Mouse (Mus musculus) adipocyte (in vitro differentiated cells): ENCODE measurements around the gene Atl3.

Experiments
- DNase-seq: peaks from one replicate; pipeline ENCODE4 v3.0.0-alpha.2; 2016; ENCODE audit warnings: low spot score

Gene Atl3

DNA sequence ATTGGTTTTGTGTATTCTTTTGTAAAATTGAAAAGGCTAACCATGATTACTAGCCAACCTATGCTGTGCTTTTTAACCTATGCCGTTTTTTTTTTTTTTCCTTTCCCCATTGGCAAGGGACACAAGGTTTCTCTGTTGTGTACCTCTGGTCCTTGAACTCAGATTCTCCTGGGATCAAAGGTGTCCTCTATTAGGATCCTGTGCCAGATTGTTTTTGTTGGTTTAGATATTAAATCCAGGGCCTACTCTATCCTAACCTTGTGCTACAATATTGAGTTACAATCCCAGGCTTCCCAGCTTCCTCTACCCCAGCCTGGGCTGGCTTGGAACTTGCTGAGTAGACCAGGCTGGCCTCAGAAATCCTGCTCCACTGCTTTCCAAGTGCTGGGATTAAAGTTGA lies 6.9 kb downstream of the Atl3 start:
- no peak for DNase-seq

DNA sequence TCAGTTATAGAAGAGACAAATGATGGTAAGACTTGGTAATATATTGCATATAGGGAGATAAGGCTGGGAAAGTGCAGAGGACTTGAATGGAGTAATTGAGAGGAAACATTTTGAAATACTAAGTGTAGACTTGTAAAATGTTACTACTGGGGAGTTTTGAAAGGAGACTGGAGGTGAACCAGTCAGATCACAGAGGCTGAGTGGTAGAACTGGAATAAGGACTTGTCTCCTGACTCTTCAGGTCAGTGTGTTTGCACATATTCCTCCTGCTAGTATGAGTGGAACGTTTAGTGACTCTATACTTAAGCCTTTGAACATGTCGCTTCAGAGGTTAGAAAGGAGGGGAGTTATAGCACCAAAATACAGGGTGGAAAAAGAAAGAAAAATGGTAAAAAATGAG lies 8.6 kb downstream of the Atl3 start:
- no peak for DNase-seq

DNA sequence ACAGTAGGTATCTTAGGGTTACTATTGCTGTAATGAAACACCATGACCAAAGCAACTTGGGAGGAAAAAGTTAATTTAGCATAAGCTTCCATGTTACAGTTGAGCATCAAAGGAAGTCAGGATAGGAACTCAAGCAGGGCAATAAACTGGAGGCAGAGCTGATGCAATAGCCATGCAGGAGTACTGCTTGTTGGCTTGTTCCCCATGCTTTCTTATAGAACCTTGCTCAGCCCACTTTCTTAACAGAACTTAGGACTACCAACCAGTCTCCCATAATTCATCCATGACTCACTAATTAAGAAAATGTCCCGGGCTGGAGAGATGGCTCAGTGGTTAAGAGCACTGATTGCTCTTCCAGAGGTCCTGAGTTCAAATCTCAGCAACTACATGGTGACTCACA lies 12.5 kb downstream of the Atl3 start:
- DNase-seq: no peak

DNA sequence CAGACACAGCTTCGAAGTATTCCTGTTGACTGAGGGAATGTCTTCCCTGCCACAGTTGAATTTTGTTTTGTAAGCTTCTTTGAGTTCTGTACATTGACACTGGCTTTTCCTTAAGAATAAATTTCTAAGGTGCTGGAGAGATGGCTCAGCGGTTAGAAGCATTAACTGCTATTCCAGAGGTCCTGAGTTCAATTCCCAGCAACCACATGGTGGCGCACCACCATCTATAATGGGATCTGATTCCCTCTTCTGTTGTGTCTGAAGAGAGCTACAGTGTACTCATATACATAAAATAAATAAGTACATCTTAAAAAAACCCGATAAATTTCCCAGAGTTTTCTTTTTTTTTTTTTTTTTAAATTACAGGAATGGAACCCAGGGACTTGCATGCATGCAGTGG lies 14.2 kb downstream of the Atl3 start:
- DNase-seq: no peak

DNA sequence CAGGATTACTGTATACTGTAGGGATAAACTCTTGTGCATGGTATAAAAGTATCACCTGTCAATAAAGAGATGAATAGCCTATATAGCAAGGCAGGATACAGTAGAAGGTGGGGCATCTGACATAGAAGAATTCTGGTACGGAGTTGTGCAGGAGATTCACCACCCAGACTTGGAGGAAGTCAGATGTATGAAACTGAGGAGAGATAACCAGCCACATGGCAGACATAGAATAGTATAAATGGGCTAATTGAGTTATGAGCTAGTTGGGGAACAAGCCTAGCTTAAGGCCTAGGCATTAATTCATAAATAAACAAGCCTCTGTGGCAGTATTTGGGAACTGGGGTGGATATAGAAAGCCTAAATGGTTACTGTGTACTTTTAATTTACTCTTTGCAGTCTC lies 22.6 kb downstream of the Atl3 start:
- DNase-seq: no peak

DNA sequence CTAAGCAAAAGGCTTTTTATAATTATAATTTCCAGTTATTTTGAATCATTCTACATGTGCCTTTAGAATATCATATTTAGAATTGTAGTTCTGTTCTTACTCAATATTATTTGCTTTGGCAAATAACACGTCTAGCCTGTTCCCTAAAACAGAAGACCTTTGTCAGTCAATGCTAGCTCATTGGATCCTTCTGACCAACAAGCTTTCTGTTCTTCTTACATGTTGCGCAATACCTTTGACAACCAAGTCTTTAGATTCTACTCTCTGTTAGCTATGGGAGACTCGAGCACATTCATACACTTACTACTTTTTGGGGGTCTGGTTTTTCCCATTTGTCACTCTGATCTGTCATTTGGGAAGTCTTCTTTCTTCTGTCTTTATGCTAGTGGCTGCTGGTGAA lies 27.8 kb downstream of the Atl3 start:
- no peak for DNase-seq

DNA sequence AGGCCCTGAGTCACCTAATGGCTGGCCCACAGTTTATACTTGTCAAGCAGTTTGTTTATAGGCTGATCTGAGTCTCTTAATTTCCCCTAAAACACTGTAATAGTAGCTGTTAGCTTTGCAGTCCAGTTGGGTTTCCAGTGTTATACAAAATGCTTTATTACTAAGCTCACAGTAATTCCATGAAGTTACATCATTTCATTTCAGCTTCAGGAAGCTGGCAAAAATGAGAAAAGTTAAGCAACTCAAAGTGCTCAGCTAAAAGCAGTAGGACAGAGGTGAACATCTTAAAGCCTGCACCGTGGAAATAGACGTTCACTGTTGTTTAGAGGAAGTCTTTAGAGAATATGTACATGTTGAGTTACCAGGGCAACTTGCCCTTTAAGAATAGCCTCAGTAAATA lies 29.0 kb downstream of the Atl3 start:
- peak; percentile 84 for DNase-seq

DNA sequence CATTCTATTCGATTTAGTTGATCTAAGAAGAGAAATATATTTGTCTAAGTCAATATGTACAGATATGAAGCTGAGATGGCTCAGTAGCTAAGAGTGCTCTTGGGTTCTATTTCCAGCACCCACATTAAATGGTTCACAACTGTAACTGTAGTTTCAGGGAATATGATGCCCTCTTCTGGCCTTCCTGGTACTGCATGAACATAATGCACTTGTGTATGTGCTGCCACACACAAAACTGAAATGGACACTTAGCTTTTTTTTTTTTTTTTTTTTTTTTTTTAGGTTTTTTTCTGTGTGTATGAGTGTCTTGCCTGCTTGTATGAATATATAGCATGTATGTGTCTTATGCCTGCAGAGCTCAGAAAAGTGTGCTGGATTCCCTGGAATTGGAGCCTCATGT lies 29.5 kb downstream of the Atl3 start:
- DNase-seq: peak; percentile 59

DNA sequence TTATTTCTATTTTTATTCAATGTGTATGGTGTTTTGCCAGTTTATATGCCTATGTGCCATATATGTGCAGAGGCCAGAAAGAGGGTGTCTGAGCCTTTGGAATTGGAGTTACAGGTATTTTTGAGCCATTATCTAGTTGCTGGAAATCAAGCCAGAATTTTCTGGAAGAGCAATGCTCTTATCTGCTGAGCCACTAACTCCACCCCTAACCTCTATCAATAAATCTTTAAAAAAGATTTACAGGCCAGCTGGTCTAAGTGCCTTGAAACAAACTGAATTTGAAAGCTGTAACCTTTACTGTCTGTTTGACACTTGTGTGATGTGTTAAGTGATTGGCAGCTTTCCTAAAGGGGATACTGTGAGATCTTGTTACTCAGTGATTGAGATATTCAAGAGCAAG lies 29.9 kb downstream of the Atl3 start:
- DNase-seq: no peak

DNA sequence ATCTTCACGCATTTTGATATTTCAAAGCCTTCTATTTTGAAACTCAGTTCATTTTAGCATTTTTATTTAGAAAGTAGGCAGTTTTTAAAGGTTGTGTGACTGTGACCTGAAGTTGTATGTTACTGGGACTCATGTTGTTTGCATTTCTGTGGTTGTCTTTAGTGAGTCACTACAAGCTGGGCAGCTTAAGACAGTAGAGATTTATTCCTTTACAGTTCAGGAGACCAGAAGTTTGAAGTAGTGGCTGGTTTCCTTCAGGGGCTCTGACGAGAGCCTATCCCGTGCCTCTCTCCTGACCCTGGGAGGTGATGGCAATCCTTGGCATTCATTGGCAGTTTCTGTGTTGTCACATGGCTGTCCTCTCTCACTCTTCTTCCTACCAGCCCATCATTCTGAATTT lies 31.0 kb downstream of the Atl3 start:
- no peak for DNase-seq

DNA sequence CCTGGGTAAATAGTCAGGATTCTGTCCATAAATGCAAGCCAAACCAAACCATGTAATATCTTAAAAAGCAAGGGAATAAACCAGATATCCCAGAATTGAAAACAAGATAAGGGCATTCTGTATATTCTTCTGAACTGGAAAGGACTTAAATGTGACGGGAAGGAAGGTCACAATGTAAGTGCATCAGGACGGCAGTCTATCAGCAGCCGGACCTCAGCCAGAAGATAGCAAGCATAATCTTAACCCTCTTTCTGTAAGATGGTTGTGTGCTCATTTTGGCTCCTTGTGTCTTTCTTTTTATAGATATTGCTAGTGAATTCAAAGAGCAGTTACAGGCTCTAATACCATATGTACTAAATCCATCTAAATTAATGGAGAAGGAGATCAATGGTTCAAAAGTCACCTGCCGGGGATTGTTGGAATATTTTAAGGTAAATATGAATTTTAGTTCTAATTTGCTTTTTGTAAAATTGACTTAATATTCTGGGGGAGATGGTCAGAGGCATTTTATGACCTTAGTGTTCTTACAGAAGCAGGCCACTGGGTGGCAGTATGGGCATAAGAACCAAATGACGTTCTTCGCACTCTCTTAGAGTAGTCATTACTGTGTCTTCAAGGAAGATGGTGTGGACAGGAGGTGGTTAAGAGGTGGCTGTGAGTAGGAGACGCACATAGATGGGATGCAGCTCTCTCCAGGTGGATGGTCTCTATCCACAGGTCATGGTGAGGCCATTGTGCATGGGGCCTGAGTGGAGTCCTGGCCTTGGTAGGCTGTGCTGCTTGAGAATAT lies 35.0 kb downstream of the Atl3 start:
- peak; percentile 84 for DNase-seq

DNA sequence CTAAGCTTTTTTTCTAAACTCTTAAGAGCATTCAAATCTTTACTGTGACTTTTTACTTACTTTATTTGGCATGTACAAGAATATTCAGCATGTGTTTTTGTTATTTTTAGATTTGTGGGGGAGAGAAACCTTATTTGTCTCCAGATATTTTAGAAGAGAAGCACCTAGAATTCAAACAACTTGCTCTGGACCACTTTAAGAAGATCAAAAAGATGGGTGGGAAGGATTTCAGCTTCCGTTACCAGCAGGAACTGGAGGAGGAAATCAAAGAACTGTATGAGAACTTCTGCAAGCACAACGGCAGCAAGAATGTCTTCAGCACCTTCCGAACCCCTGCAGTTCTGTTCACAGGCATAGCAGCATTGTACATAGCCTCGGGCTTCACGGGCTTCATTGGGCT lies 38.1 kb downstream of the Atl3 start:
- DNase-seq: no peak

DNA sequence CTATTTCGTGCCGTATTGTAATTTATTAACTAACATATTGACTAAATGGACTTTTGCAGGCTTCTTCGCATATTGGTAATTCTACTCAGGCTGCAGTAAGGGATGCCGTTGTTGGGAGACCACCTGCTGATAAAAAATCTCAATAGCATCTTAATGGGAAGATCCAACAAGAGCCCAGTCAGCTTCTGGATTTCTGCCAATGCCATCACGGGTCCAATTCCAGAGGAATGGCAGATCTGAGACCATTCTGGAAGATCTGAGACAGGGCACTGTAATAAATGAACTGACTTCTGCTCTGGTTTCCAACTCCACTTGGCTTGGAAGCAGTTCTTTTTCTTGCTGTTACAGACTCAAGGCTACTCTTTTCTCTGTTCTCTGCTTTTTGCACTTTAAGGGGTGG lies 40.1 kb downstream of the Atl3 start:
- DNase-seq: no peak

DNA sequence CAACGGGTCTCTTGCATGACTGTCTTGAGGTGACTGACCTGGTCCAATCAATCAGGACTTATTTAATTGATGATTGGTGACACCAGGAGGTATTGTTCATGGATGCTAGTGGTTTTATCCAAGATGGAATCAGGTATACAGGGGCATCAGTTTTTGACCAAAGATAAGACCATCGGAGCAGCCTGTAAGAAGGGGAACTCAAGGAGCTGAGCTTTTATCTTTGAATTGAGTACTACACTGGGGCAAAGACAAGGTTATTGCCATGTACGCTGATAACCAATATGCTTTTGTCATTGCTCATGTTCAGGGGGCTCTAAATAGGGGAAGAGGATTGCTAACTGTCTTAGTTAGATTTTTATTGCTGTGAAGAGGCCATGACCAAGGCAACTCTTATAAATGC lies 55.1 kb downstream of the Atl3 start:
- DNase-seq: no peak

DNA sequence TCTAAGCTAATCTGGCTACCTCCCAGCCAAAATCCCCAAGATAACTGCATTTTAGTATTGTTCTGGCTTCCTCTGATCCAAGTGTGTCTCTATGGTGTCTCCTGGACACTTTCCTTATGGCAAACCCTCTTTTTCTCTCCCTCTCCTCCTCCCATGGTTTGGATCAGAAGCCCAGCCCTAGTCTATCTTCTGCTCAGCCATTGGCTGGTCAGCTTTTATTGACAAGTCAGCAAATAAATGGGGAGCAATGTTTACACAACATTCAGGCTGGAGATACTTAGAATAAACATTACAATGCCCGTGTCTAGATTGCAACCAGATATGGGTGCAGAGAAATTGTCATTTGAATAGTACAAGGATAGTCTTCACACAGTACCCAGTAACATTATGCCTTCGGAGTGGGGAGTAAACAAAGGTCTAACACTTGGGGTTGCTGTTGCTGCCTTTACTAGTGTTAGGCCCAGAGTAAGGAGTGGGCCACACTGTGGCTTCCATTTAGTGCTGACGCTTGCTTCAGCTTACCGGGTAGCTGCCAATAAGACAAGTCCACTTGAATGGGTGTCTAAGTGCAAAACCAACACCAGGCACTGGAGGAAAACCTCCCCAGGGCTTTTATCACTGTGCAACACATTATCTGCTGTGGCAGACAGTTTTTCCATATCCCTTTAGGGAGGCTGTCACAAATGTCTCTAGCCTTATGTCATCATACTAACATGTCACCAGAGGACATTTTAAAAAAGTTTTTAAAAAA lies 57.9 kb downstream of the Atl3 start:
- peak; percentile 65 for DNase-seq

DNA sequence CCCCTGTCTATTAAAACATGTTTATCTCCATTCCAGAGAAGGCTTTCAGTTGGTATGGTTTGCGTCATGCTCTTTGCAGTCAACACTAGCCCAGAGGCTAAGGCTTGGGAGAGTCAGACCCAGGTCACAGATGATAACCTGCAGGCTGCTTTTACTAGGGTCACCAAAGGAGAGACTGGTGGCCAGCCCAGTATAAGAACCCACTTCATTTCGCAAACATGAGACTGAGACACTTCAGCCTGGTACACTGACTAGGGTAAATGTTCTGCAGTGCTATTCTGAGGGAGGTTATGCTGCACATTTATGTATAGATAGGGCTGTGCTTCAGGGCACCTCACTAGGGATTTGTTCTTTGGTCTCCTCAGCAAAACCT lies 58.4 kb downstream of the Atl3 start:
- DNase-seq: peak; percentile 60

DNA sequence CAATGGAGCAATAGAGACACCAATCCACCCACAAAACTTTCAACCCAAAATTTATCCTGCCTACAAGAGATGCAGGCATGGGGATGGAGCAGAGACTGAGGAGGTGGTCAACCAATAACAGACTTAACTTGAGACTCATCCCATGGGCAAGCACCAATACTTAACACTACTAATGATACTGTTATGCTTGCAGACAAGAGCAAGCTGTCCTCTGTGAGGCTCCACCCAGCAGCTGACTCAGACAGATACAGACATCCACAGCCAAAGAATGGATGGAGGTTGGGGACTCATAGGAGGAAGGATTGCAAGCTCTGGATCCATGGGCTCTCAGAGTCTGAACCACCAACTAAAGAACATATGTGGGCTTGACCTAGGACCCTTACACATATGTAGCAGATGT lies 59.6 kb downstream of the Atl3 start:
- DNase-seq: no peak

DNA sequence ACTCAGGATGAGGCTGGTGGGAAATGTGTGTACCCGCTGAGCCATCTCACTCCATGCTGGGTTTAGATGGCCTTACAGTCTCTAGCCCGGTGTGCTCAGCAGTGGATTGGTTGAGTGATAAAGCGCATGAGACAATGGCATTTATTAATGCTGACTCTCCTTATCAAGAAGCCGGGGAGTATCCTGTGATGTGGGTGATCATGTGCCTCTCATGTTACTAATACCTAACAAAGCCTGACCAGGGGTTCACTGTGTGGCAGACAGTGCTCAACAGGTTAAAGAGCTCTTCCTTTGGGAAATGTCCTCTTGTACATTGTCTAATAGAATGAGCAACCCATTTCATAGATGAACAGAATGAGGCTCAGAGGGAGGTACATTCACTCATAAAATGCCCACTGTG lies 61.0 kb downstream of the Atl3 start:
- no peak for DNase-seq

DNA sequence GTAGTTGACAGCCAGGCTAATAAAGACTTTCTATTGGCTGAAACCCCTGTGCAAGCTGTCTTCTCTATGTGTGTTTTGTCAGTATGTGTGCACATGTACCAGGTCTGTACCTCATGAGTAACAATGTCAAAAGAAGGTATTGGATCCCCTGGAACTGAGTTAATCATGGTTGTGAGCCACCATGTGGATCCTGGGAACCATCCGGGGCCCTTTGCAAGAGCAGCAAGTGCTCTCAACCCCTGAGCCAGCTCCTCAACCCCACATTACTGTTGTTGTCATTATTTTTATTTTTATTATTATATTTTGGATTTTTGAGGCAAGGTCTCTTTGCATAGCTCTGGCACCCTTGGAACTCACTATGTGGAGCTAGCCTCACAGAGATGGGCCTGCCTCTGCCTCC lies 62.8 kb downstream of the Atl3 start:
- no peak for DNase-seq

DNA sequence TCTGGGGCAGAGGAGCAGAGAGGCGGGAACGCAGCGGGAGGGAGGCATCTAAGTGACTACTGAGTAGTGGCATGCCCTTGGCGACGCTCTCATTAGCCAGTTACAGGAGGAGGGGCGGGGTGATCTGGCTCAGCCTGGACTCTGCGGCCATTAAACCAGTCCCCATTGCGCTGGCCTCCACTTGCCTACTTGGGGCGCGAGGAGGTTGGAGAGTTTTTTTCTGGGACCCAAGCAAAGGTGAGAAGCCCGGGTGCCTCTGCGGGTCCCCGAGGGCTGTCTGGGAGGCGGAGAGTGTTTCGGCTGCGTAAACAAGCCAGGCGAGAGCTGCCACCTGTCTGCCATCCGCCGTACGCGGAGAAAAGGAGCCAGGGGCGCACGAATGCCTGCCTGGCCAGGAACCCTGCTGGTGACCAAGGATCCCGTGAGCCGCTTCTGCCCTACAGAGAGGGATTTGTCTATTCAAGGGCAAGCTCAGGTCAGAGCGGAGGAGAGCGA lies 63.5 kb downstream of the Atl3 start, which contains the start of gene Pla2g16:
Gene Pla2g16 (plus strand): TSS at position 132 of the 495 bp plus-strand sequence.
- peak; percentile 96 for DNase-seq

DNA sequence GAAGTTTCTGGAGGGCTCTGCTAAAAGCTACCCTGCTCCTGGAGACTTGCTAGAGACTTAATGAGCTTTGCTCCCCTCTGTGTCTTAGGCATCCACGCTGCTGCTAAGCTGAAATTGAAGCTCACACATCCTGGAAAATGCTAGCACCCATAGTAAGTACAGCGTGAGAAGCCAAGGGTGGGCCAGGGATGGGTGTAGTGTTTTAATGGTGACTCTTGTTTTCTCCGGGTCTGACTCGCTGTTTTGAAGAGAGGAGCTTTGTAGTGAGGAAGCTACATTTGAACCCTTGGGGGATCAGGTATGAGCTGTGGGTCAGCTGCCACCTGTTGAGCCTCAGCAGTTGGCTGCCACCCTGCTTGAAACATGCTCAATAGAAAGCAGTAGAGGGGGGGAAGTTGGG lies 64.0 kb downstream of the Atl3 start:
- no peak for DNase-seq

DNA sequence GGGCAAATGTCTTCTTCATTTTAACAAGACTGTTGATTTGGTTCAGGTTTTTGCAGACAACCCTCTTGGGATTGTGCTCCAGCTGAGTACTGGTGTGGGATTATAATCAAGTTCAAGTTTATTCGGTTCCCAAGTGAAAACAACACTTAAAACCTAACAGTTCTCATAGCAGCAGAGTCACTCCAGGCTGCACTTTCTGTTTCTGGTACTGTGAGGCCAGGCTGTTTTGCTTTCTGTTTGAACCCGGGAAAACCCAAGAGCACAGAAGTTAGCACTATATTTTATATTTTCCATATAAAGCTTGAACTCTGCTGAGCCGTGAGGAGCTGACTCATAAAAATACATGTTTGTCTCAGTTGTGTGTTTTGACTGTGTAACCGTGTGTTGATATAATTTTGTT lies 64.8 kb downstream of the Atl3 start:
- DNase-seq: peak; percentile 46

DNA sequence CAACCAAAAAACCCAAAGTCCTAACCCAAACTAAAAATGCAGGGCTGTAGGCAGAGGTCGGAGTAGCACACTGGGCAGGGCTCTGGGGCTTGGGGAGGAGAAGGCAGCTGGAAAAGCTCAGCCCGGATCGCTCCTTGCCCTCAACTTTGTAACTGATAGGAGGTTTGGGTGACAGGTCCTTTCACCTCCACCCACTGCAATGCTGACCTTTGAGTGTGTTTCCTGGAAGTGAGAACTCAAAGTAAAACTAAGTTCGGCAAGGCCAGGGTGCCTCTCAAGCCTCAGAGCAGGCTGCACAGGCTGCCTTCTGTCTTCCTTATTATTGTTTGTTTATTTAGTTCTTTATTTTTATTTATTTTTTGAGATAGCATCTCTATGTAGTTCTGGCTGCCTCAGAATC lies 66.1 kb downstream of the Atl3 start:
- peak; percentile 52 for DNase-seq

DNA sequence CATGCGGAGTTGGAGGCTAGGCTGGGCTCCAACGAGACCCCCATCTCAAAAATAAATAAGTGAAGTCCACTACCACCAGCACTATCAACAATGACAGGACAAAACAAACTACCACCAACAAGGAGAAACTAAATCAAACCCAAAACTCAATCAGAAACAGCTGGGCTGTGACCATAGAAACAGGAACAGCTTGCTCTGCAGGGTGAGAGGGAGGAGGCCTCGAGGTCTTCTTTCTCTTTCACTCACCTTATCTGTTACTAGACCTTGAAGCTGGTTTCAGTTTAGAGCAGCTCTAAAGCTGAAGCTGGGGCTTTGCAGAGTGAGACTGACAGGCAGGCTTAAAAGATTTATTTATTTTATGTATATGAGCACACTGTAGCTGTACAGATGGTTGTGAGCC lies 67.6 kb downstream of the Atl3 start:
- DNase-seq: no peak
